In the genomic region with DNA sequence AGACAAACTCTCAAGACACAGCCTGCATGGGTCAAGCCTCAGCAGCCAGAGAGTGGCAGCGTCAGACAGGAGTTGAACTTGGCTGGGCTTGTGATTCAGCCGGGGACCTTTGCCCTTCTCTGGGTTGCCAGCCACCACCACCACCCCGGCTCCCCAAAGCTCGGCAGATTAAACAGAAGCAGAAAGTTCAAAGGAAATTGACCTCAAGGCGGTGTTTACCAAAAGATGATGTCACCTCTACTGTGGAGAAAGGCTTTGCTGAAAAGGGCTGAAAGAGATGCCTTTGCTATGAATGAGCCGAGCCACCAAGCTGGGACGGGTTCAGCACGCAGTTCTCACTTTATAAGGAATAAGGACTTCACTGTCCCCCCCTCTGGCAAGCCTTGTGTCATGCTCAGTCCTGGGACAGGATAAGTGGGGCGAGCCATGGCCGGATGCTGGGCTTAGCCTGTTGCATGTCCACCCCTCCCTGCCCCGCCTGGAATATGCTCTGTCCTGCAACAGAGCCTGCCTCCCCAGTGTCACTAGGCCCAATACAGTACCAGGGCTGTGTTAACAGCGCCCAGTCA, we compare ENCODE assay signal across 8 mouse cellular contexts. TPM values are rescaled to one million over a fixed set of nuclear protein-coding genes. Genes with fewer than 3 reads are reported as not detected.
A peak's percentile ranks its signal among the peaks of the same experiment; 100 is the strongest.
DNase-seq lines count a peak whose midpoint lies in the region; ATAC-seq and TF ChIP-seq lines count a peak whose summit lies in the region.

No protein-coding gene starts in this region.

- no peak overlapping the region for H3K27ac ChIP-seq in forebrain, embryonic 12.5 days
- H3K27ac ChIP-seq in forebrain, embryonic 16.5 days (ENCODE audit: low read length): no peak overlapping the region
- peak overlapping the region; percentile 91 for H3K27ac ChIP-seq in liver, postnatal 0 days (ENCODE audit: low read depth)
- H3K27ac ChIP-seq in thymus, adult 2 months (ENCODE audit: control insufficient read depth, insufficient read depth, low read length): no peak overlapping the region

- 0 out of 2 replicates have a peak, but pooled peaks have one; percentile 11 for TF ChIP-seq EP300 in liver, postnatal 0 days (IDR thresholded peaks at IDR 0.05; ENCODE audit: low read depth)

- no peaks in the 10 kb centered on the region; the same call in 1 of the 2 replicates for H3K27me3 ChIP-seq in forebrain, embryonic 12.5 days
- no peaks in the 10 kb centered on the region for H3K27me3 ChIP-seq in forebrain, embryonic 16.5 days (replicated peaks; ENCODE audit: control insufficient read depth, insufficient read depth, low read length)
- H3K27me3 ChIP-seq in liver, postnatal 0 days (ENCODE audit: insufficient read depth, low read length): no peaks in the 10 kb centered on the region
- no peaks in the 10 kb centered on the region for H3K27me3 ChIP-seq in thymus, adult 2 months (ENCODE audit: control insufficient read depth, insufficient read depth, low read length)

- 22% methylated on average over 12 of the region's 12 CpGs for WGBS in forebrain, embryonic 12.5 days
- 17% methylated on average over 12 of the region's 12 CpGs for WGBS in forebrain, embryonic 16.5 days
- WGBS in liver, postnatal 0 days (ENCODE audit: insufficient replicate concordance): 39% methylated on average over 12 of the region's 12 CpGs
- WGBS in thymus, adult 2 months: 57% methylated on average over 12 of the region's 12 CpGs

- H3K4me3 ChIP-seq in forebrain, embryonic 12.5 days (replicated peaks): no peak overlapping the region
- H3K4me3 ChIP-seq in forebrain, embryonic 16.5 days (replicated peaks; ENCODE audit: low read length): no peak overlapping the region
- no peak overlapping the region for H3K4me3 ChIP-seq in liver, postnatal 0 days (ENCODE audit: low read depth, low read length)
- H3K4me3 ChIP-seq in thymus, adult 2 months (ENCODE audit: control insufficient read depth, insufficient read depth, low read length): no peak overlapping the region

- no peak for TF ChIP-seq POLR2A in thymus, adult 2 months (IDR thresholded peaks at IDR 0.05; ENCODE audit: control insufficient read depth, extremely low read depth, insufficient read depth, low read length, poor library complexity)

- no peak overlapping the region for H3K4me2 ChIP-seq in forebrain, embryonic 12.5 days
- H3K4me2 ChIP-seq in forebrain, embryonic 16.5 days (ENCODE audit: low read length): no peak overlapping the region
- 0 out of 2 replicates have a peak overlapping the region, but pooled peaks have one; percentile 13 for H3K4me2 ChIP-seq in liver, postnatal 0 days (ENCODE audit: low read depth, low read length)

- peak; percentile 66 for DNase-seq in fibroblast of lung, adult 2 months (ENCODE audit: low read depth)
- peak; percentile 72 for DNase-seq in kidney, adult 11 months
- peak; percentile 73 for DNase-seq in liver, postnatal 0 days
- DNase-seq in yolk sac, embryonic 10.5 days (ENCODE audit: low spot score): peak; percentile 77
- DNase-seq in thymus, adult 2 months: no peak
- no peak for DNase-seq in B cell, adult 2 months

- no peak for ATAC-seq in forebrain, embryonic 12.5 days (ENCODE audit: low FRiP score)
- ATAC-seq in forebrain, embryonic 16.5 days: no peak
- ATAC-seq in liver, postnatal 0 days: peak; percentile 91

- H3K9ac ChIP-seq in forebrain, embryonic 12.5 days: 0 out of 2 replicates have a peak overlapping the region, but pooled peaks have one; percentile 1
- H3K9ac ChIP-seq in forebrain, embryonic 16.5 days (replicated peaks; ENCODE audit: low read depth, low read length): no peak overlapping the region
- no peak overlapping the region; the same call in 1 of the 2 replicates for H3K9ac ChIP-seq in liver, postnatal 0 days (replicated peaks)

- TF ChIP-seq CTCF in liver, postnatal 0 days (IDR thresholded peaks at IDR 0.05; ENCODE audit: low read depth): peak; percentile 40
- no peak for TF ChIP-seq CTCF in thymus, adult 2 months (IDR thresholded peaks at IDR 0.05; ENCODE audit: borderline replicate concordance, control insufficient read depth, extremely low read depth, insufficient read depth, low read length, poor library complexity)

- peaks cover 12% of the 10 kb centered on the region for H3K4me1 ChIP-seq in forebrain, embryonic 12.5 days
- H3K4me1 ChIP-seq in forebrain, embryonic 16.5 days (replicated peaks; ENCODE audit: control insufficient read depth, insufficient read depth, low read length): no peaks in the 10 kb centered on the region; the same call in 1 of the 2 replicates
- H3K4me1 ChIP-seq in liver, postnatal 0 days (ENCODE audit: insufficient read depth): peaks cover 9% of the 10 kb centered on the region; the same call in 1 of the 2 replicates
- no peaks in the 10 kb centered on the region for H3K4me1 ChIP-seq in thymus, adult 2 months (replicated peaks; ENCODE audit: control insufficient read depth, insufficient read depth, low read length)

- no peaks in the 10 kb centered on the region for H3K9me3 ChIP-seq in forebrain, embryonic 12.5 days
- no peaks in the 10 kb centered on the region for H3K9me3 ChIP-seq in forebrain, embryonic 16.5 days (ENCODE audit: control insufficient read depth, low read length)
- H3K9me3 ChIP-seq in liver, postnatal 0 days (ENCODE audit: low read length): no peaks in the 10 kb centered on the region

- no peaks in the 10 kb centered on the region for H3K36me3 ChIP-seq in forebrain, embryonic 12.5 days (replicated peaks)
- H3K36me3 ChIP-seq in forebrain, embryonic 16.5 days (ENCODE audit: control insufficient read depth, insufficient read depth): no peaks in the 10 kb centered on the region
- no peaks in the 10 kb centered on the region for H3K36me3 ChIP-seq in liver, postnatal 0 days (replicated peaks; ENCODE audit: insufficient read depth, low read length)
- H3K36me3 ChIP-seq in thymus, adult 2 months (ENCODE audit: control insufficient read depth, insufficient read depth, low read length): no peaks in the 10 kb centered on the region

RNA-seq across cellular contexts. Expression of a gene that starts 4.9 kb away (rescaled TPM):
- 3.3 and 4.5 TPM in 2 replicates for polyA plus RNA-seq in forebrain, embryonic 12.5 days (2016; fragmentation: Nextera tagmentation; extraction: Ambion mirVana)
- polyA plus RNA-seq in forebrain, embryonic 16.5 days (2015; fragmentation: Nextera tagmentation; extraction: Ambion mirVana): 4.6 and 4.8 TPM in 2 replicates
- polyA plus RNA-seq in liver, postnatal 0 days (2015; fragmentation: Nextera tagmentation; extraction: Ambion mirVana): 1.2 and 2.0 TPM in 2 replicates
- polyA plus RNA-seq in thymus, adult 2 months (2012; rRNA removed): 5.4 and 5.8 TPM in 2 replicates

Comparison
In these comparisons a context has a peak if more than half of its experiments do, and no peak if none do; other contexts are left out.
1. DNase-seq: peak in fibroblast of lung, adult 2 months (single experiment), kidney, adult 11 months (single experiment), liver, postnatal 0 days (single experiment) and yolk sac, embryonic 10.5 days (single experiment); none in thymus, adult 2 months (single experiment) and B cell, adult 2 months (0 of 2).